Mouse (Mus musculus) hindbrain, embryonic 14.5 days (tissue): Measurements from ENCODE around the gene Vat1. TPM values are rescaled to one million over a fixed set of nuclear protein-coding genes. Genes with fewer than 3 reads are reported as not detected.
"Not testable (repeated sequence)": the region's sequence is repeated elsewhere in the genome, so short reads cannot be mapped to it uniquely, and the experiment has no call there.

Experiments used
- ATAC-seq: fragments of 200-750 bp; cut with Nextera tagmentation; 2 replicates; pipeline ENCODE4 v1.8.0; 2017; ENCODE audit warnings: moderate number of reproducible peaks, mild to moderate bottlenecking, moderate TSS enrichment, moderate library complexity; ENCODE audit not compliant: low FRiP score
- DNase-seq: peaks from one replicate; pipeline ENCODE4 v3.0.0-alpha.2; 2015; ENCODE audit warnings: low spot score
- H3K27ac ChIP-seq: fragments of 300-500 bp; sonication (generic); 2 replicates; pipeline ENCODE4 v1.5.1; 2014; ENCODE audit warnings: mild to moderate bottlenecking, moderate library complexity
- H3K27me3 ChIP-seq: fragments of 300-500 bp; sonication (generic); 2 replicates; pipeline ENCODE4 v1.6.1; 2014; ENCODE audit warnings: mild to moderate bottlenecking, low read length, mixed read lengths; ENCODE audit not compliant: control insufficient read depth, insufficient read depth
- H3K36me3 ChIP-seq: fragments of 300-500 bp; sonication (generic); replicated peaks from 2 replicates; pipeline ENCODE4 v1.6.1; 2014; ENCODE audit not compliant: control insufficient read depth, insufficient read depth
- H3K4me1 ChIP-seq: fragments of 300-500 bp; sonication (generic); replicated peaks from 2 replicates; pipeline ENCODE4 v1.6.1; 2014; ENCODE audit warnings: antibody characterized with exemption, low read length, mixed read lengths; ENCODE audit not compliant: control insufficient read depth, insufficient read depth
- H3K4me2 ChIP-seq: fragments of 300-500 bp; sonication (generic); replicated peaks from 2 replicates; pipeline ENCODE4 v1.6.1; 2014; ENCODE audit warnings: mild to moderate bottlenecking, moderate library complexity
- H3K4me3 ChIP-seq: fragments of 300-500 bp; sonication (generic); replicated peaks from 2 replicates; pipeline ENCODE4 v1.5.1; 2014; ENCODE audit warnings: mild to moderate bottlenecking, low read length
- H3K9ac ChIP-seq: fragments of 300-500 bp; sonication (generic); 2 replicates; pipeline ENCODE4 v1.6.1; 2014
- H3K9me3 ChIP-seq: fragments of 300-500 bp; sonication (generic); 2 replicates; pipeline ENCODE4 v1.6.1; 2016; ENCODE audit warnings: low read length; ENCODE audit not compliant: control insufficient read depth
- WGBS: fragments of 180-500 bp; shearing (Covaris S2); extraction: QIAGEN DNeasy Blood & Tissue Kit; methylation state at CpG from one replicate; pipeline ENCODE4 v1.1.7; 2014; 5-methylcytosine and 5-hydroxymethylcytosine counted together
- polyA plus RNA-seq: library from polyadenylated mRNA; unstranded; fragments of >200 nt; fragmentation: Nextera tagmentation; extraction: Ambion mirVana; gene quantifications from 2 replicates; pipeline ENCODE4 v1.2.1, GENCODE M21; 2014

Gene Vat1
- polyA plus RNA-seq, 1 experiment from 2014 or later: 99.9 TPM

- Histone ChIP-seq H3K9me3 (no peaks in the 10 kb centered on the region), H3K4me1 (peaks cover 18% of the 10 kb centered on the region), H3K27me3 (no peaks in the 10 kb centered on the region), H3K4me2 (peak overlapping the region; percentile 80), H3K9ac (peak overlapping the region; percentile 84), H3K36me3 (peaks cover 10% of the 10 kb centered on the region), H3K4me3 (peak overlapping the region; percentile 64), H3K27ac (no peak overlapping the region)
- DNase-seq (no peak), ATAC-seq (no peak)
- WGBS: 48% methylated on average over 4 of the region's 4 CpGs
Measured at GRCm38 (mm10) chr11:101469155-101469554, 3.1 kb upstream of the Vat1 start.

GRCm38 (mm10) chr11:101468731-101469130 is 2.7 kb upstream of the Vat1 start:
- peaks cover 22% of the 10 kb centered on the region for H3K4me1 ChIP-seq
- H3K36me3 ChIP-seq: peaks cover 10% of the 10 kb centered on the region
- WGBS: 3% methylated on average over 13 of the region's 13 CpGs
- H3K4me3 ChIP-seq: peak overlapping the region; percentile 64
- no peak for ATAC-seq
- no peak for DNase-seq
- peak overlapping the region; percentile 82; the same call in 1 of the 2 replicates for H3K27ac ChIP-seq
- no peaks in the 10 kb centered on the region for H3K27me3 ChIP-seq
- peak overlapping the region; percentile 84 for H3K9ac ChIP-seq
- peak overlapping the region; percentile 80 for H3K4me2 ChIP-seq
- H3K9me3 ChIP-seq: no peaks in the 10 kb centered on the region

GRCm38 (mm10) chr11:101468263-101468688 is 2.2 kb upstream of the Vat1 start:
- ATAC-seq: peak; percentile 1; the same call in 1 of the 2 replicates
- Histone ChIP-seq H3K27ac (peak overlapping the region; percentile 82), H3K9me3 (no peaks in the 10 kb centered on the region), H3K36me3 (peaks cover 10% of the 10 kb centered on the region), H3K4me3 (peak overlapping the region; percentile 64), H3K9ac (peak overlapping the region; percentile 84), H3K27me3 (no peaks in the 10 kb centered on the region), H3K4me2 (peak overlapping the region; percentile 80), H3K4me1 (peaks cover 27% of the 10 kb centered on the region)
- WGBS: 1% methylated on average over 29 of the region's 31 CpGs
- DNase-seq: no peak

GRCm38 (mm10) chr11:101467477-101468262 is 1.6 kb upstream of the Vat1 start:
- no peaks in the 10 kb centered on the region for H3K9me3 ChIP-seq
- peak overlapping the region; percentile 82 for H3K27ac ChIP-seq
- no peaks in the 10 kb centered on the region for H3K27me3 ChIP-seq
- DNase-seq: peak; percentile 80
- H3K9ac ChIP-seq: peak overlapping the region; percentile 84
- ATAC-seq: peak; percentile 65
- H3K4me3 ChIP-seq: peak overlapping the region; percentile 64
- peak overlapping the region; percentile 80 for H3K4me2 ChIP-seq
- peaks cover 15% of the 10 kb centered on the region for H3K36me3 ChIP-seq
- peaks cover 33% of the 10 kb centered on the region for H3K4me1 ChIP-seq
- WGBS: under 1% methylated on average over 45 of the region's 54 CpGs

GRCm38 (mm10) chr11:101466552-101466950 is 521 bp upstream of the Vat1 start:
- not testable (repeated sequence) for H3K27me3 ChIP-seq, H3K9me3 ChIP-seq, DNase-seq, H3K27ac ChIP-seq, ATAC-seq
- H3K4me2 ChIP-seq: peak overlapping the region; percentile 80
- H3K9ac ChIP-seq: peak overlapping the region; percentile 84; the same call in 1 of the 2 replicates
- WGBS: 57% methylated on average over 5 of the region's 5 CpGs
- H3K36me3 ChIP-seq: peaks cover 21% of the 10 kb centered on the region
- H3K4me1 ChIP-seq: peaks cover 40% of the 10 kb centered on the region
- H3K4me3 ChIP-seq: peak overlapping the region; percentile 64

- H3K4me1 ChIP-seq: peaks cover 40% of the 10 kb centered on the region
- WGBS: under 1% methylated on average over 51 of the region's 51 CpGs
Measured at GRCm38 (mm10) chr11:101465101-101465868, 745 bp downstream of the Vat1 start.

GRCm38 (mm10) chr11:101464211-101465100 is 1.6 kb downstream of the Vat1 start, which contains the start of gene Rnd2:
Rnd2 (plus strand) TSS chr11:101464999.
- H3K27me3 ChIP-seq: no peaks in the 10 kb centered on the region
- WGBS: 9% methylated on average over 12 of the region's 12 CpGs
- H3K4me3 ChIP-seq: peak within 1 kb of the TSS; percentile 64
- peak within 1 kb of the TSS; percentile 80 for H3K4me2 ChIP-seq
- no peaks in the 10 kb centered on the region for H3K9me3 ChIP-seq
- H3K4me1 ChIP-seq: peaks cover 40% of the 10 kb centered on the region
- ATAC-seq (no peak), DNase-seq (no peak)
- peak within 1 kb of the TSS; percentile 84 for H3K9ac ChIP-seq
- H3K27ac ChIP-seq: peak within 1 kb of the TSS; percentile 94
- peaks cover 37% of the 10 kb centered on the region for H3K36me3 ChIP-seq

More at GRCm38 (mm10) chr11:101465101-101465868, 745 bp downstream of the Vat1 start:
- Histone ChIP-seq H3K9ac (peak overlapping the region; percentile 84), H3K36me3 (peaks cover 29% of the 10 kb centered on the region), H3K27me3 (no peaks in the 10 kb centered on the region), H3K9me3 (no peaks in the 10 kb centered on the region), H3K27ac (peak overlapping the region; percentile 94), H3K4me2 (peak overlapping the region; percentile 80), H3K4me3 (peak overlapping the region; percentile 64)
- ATAC-seq (peak; percentile 58), DNase-seq (peak; percentile 70)

- 25% methylated on average over 13 of the region's 13 CpGs for WGBS
- H3K27me3 ChIP-seq: no peaks in the 10 kb centered on the region
- DNase-seq: peak; percentile 44
- peak overlapping the region; percentile 51; the same call in 1 of the 2 replicates for H3K27ac ChIP-seq
- H3K4me1 ChIP-seq: peaks cover 34% of the 10 kb centered on the region
- no peaks in the 10 kb centered on the region for H3K9me3 ChIP-seq
- H3K36me3 ChIP-seq: peaks cover 53% of the 10 kb centered on the region
- peak overlapping the region; percentile 84; the same call in 1 of the 2 replicates for H3K9ac ChIP-seq
- peak overlapping the region; percentile 64 for H3K4me3 ChIP-seq
- no peak for ATAC-seq
- H3K4me2 ChIP-seq: peak overlapping the region; percentile 80
Measured at GRCm38 (mm10) chr11:101462583-101463440, 3.2 kb downstream of the Vat1 start.
